Mouse (Mus musculus): ENCODE data around the gene Lyrm4.

The Lyrm4 gene

DNA sequence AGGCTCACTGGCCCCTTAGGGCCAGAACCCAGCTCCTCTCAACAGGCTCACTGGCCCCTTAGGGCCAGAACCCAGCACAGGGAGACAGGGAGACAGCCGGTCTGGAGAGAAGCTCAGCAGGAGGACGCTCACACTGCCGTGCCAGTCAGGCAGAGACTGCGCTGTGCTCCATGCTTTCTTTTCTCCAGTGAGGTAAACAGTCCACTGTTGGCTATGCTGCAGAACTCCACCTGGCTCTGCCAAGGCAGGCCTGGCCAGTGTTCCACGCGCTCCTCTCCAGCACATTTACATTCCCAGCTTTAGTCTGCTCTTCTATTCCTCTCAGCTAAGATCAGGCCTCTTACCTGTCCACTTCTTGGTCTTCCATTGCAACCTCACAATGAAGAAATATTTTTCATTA lies 11.7 kb downstream of the Lyrm4 start:
- no peak for DNase-seq (ENCODE audit: inconsistent ontology term)

GRCm38 (mm10) chr13:36096684-36097383 lies 20.5 kb downstream of the Lyrm4 start:
- DNase-seq (ENCODE audit: inconsistent ontology term), result no peak

GRCm38 (mm10) chr13:36088168-36088567 lies 29.2 kb downstream of the Lyrm4 start:
- no peak for DNase-seq (ENCODE audit: inconsistent ontology term)

DNA sequence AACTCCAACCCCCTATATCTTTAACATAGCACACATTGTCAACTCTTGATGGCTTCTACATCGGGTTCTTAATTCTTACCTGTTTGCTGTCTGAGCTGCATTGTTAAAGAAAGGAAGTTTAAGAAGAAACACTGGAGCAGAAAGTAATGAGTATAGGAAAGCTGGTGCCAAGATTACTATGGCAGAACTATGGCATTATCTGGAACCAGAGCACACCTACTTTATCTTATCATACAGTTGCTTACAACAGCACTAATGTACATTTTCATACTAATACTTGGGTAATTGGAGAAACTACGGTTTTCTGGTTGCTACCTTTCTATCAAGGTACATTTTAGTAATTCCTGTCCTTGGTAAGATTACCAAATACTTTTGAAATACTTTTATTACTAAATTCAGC lies 29.9 kb downstream of the Lyrm4 start:
- DNase-seq (ENCODE audit: inconsistent ontology term), result no peak

DNA sequence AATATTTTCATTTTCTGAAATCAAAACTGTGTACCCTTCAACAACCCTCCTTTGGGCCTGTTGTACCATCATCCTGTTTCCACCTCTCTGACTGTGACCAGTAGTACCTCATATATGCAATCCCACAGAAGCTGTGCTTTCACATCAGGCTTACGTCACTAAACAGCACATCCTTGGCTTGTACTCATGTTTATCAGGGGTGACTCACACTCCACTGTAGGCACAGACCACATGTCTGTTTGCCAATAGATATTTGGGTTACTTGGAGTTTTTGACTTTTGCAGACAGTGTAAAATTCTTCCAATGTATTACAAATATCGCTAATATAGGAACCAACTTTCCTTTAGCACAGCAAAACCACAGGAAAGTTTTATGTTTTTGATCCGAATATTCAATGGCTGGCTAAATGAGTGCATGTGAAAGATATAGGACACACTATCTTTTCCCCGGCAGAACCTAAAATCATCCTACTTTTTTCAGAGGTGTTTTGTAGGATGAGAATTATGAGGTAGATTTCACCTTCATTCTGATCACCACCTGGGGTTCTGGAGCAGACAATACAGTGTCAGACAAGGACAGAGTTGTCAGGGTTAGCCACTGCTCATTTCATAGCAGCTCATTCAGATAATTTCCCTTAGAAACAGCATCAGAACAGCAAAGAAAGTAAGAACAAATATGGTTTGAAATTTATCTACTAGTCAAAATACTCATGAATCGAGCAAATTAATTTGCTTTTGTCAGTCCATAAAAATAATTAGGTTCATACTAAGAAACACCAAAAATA lies 30.5 kb downstream of the Lyrm4 start:
- peak; percentile 42 for DNase-seq (ENCODE audit: inconsistent ontology term)

GRCm38 (mm10) chr13:36085971-36086370 lies 31.4 kb downstream of the Lyrm4 start:
- DNase-seq (ENCODE audit: inconsistent ontology term), result peak; percentile 27

GRCm38 (mm10) chr13:36084701-36085100 lies 32.6 kb downstream of the Lyrm4 start:
- DNase-seq (ENCODE audit: inconsistent ontology term), result no peak

DNA sequence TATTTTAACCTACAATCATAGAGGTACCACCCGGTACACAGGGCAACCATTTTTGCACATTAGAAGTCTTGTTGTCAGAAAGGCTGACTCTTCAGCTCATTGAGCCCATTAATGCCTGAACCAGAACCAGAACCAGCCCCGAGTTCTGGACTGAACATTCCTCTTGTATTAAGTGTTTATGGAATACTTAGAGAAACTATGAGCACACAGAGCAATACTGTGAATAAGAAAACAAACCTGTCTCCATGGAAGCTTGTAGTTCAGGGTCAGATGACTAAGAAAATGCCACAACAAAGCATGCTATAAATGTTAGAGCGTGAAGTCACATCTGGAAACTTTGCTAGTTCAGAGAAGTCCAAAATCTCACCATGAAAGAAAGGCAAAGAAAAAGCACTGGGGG lies 35.7 kb downstream of the Lyrm4 start:
- peak; percentile 12 for DNase-seq (ENCODE audit: inconsistent ontology term)

DNA sequence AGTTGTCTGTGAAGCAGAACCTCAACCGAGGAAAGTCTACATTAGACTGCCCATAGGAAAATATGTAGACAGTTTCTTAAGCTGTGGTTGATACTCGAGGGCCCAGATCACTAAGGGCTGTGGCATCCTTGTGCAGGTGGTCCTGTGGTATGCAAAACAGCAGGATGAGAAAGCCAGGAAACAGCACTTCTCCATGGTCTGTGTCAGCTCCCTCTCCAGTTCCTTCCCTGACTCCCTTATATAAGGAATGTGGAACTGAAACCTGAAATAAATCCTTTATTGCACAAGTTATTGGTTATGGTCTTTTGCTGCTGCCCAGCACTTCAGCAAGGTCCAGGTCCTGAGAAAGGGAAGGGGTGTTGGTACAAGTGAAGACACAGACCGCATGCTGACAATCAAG lies 42.8 kb downstream of the Lyrm4 start:
- no peak for DNase-seq (ENCODE audit: inconsistent ontology term)

- no peak for DNase-seq (ENCODE audit: inconsistent ontology term)
These were observed 50.6 kb downstream of the Lyrm4 start for GRCm38 (mm10) chr13:36066676-36067075.

DNA sequence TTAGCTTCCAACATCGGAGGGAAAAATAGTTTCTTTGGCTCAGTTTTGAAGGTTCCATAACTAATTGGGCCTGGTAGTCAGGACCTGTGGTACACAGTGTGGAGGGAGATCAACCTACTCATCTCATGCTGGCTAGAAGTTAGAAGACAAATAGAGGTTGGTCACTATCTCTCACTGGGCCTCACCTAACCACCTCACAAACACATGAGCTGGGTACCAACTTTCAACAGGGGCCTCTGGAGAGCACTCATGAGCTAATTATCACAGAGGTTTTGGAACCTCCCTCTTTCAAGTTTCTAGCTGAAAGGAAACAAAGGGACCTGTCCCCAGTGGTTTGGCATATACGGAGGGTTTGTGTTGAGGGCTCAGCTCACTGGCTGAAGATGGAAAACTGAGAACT lies 59.8 kb downstream of the Lyrm4 start:
- DNase-seq (ENCODE audit: inconsistent ontology term), result no peak

DNA sequence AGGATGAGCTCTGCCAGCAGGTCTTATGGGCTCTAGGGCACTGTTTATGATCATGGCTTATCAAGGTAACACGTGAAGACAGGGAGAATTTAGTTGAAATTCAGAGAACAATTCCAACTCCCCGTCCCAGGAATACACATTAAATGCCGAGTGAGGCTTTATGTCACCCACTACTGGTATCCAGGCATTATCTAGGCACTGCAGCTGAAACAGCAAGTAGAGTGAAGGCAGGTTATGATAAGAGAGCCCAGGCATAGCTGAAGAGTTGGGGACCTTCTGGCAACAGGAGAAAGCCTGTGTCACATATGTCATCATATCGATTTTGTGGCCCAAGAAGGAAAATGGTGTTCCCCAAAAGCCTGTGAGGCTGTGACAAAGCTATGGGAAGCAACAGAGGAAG lies 60.4 kb downstream of the Lyrm4 start:
- no peak for DNase-seq (ENCODE audit: inconsistent ontology term)

DNA sequence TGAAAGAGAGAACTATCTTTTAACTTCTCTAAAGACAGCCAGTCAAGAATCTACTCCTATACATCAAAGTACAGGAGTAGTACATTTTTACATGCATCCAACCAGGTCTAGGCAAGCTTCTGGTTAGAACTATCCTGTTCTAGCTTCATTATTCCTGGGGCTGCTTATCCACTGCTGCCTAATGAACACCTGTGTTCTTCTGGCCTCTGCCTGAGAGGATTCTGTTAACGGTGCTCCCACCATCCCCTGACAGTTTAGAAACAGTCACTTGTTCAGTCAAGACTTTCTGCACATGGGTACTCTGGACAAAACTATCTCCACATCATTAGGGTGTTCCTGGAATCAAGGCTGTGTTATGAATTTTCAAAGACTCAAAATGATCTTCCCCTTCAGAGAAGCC lies 60.8 kb downstream of the Lyrm4 start:
- DNase-seq (ENCODE audit: inconsistent ontology term), result no peak

GRCm38 (mm10) chr13:36035528-36035927 lies 81.8 kb downstream of the Lyrm4 start:
- DNase-seq (ENCODE audit: inconsistent ontology term), result no peak

- DNase-seq (ENCODE audit: inconsistent ontology term), result no peak
These were observed 85.4 kb downstream of the Lyrm4 start for GRCm38 (mm10) chr13:36031959-36032358.

- peak; percentile 50 for DNase-seq (ENCODE audit: inconsistent ontology term)
These were observed 97.7 kb downstream of the Lyrm4 start for GRCm38 (mm10) chr13:36019309-36020274.

- DNase-seq (ENCODE audit: inconsistent ontology term), result peak; percentile 76
These were observed 99.3 kb downstream of the Lyrm4 start for GRCm38 (mm10) chr13:36018017-36018416.

DNA sequence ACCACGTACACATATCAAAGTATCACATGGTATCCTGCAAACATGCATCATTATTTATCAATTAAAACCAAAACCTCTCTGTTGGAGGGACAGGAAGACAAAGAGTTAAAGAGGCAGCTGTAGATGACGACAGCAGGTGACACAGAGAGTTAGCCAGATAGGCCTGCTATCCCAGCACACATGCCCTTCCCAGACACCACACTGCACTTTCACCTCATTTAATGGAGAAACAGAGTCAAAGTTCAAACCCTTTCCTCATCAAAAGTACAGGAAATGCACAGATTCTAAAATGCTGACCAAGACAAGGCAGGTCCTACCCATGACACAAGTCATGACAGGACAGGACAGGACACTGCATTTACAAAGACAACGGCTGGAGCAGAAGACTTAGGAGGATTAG lies 101.7 kb downstream of the Lyrm4 start:
- no peak for DNase-seq (ENCODE audit: inconsistent ontology term)

GRCm38 (mm10) chr13:36009981-36010380 lies 107.3 kb downstream of the Lyrm4 start:
- no peak for DNase-seq (ENCODE audit: inconsistent ontology term)

GRCm38 (mm10) chr13:36000798-36001197 lies 116.5 kb downstream of the Lyrm4 start:
- no peak for DNase-seq (ENCODE audit: inconsistent ontology term)

DNA sequence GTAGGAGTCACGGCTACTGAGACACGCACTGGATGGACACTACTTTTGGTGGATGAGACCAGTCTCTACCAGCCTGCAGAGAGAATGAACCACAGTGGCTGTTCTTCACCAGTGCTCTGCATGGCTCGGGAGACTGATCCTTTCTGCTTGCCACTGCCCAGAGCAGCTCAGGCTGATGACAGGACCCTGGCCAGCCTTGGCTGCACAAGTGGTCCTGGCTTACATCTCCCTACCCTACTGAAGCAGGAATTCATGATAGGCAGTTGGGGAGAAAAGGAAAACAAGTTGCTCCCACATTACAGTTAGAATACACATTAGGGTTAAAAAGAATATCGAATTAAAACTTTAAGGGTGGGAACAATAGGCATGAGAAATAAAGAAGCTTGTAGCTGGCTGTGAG lies 119.7 kb downstream of the Lyrm4 start:
- no peak for DNase-seq (ENCODE audit: inconsistent ontology term)

Data from Muller cell, postnatal 12 days (primary cell).